Mouse (Mus musculus) erythroblast, adult 5-6 weeks (primary cell): ENCODE results near the gene Ccr1. TPM values are rescaled to one million over a fixed set of nuclear protein-coding genes. Genes with fewer than 3 reads are reported as not detected.
A peak's percentile ranks its signal among the peaks of the same experiment; 100 is the strongest.

ENCODE experiments used
- ATAC-seq: replicated peaks from 2 replicates; pipeline ENCODE4 v1.8.0; 2016; ENCODE audit warnings: moderate number of reproducible peaks, mild to moderate bottlenecking, moderate TSS enrichment, inconsistent platforms; ENCODE audit not compliant: poor library complexity, low FRiP score, severe bottlenecking
- total RNA-seq, 2 experiments: library from RNA; stranded (forward) in 1 of 2; stranded (reverse) in 1 of 2; fragments of 150-400 nt in 1 of 2; fragments of 200-764, 138-1000 nt in 1 of 2; gene quantifications; 2 replicates each; pipeline versions ENCODE4 v1.2.3 to v1.2.4; 2015 to 2017; ENCODE audit warnings: low replicate concordance in 2 of 2

The Ccr1 gene
- total RNA-seq, 2 experiments from 2014 or later = 12.1 to 12.3 TPM

DNA sequence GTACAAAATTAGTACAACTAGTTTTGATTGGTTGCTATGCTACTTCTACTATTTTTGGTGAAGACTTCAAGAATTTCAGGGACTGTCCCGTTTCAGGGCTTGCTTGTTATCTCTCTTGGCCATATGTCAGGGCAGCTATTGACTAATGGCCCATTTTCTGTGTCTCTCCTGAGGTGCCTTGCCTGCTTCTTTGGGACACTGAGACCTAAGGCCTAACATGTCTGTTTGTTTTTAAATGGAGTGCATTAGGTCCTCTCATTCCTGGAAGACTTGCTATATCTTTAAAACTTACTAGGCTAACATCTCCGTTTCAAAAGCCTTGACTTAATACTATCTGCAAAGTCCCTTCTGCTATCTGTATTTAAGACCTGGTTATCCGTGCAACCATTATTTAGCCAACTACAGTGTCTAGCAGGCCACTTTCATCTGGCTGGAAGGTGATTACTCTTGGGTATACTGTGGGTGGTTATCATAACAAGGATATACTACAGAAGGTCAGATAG lies 10.5 kb downstream of the Ccr1 start:
- peak; percentile 98 for ATAC-seq

DNA sequence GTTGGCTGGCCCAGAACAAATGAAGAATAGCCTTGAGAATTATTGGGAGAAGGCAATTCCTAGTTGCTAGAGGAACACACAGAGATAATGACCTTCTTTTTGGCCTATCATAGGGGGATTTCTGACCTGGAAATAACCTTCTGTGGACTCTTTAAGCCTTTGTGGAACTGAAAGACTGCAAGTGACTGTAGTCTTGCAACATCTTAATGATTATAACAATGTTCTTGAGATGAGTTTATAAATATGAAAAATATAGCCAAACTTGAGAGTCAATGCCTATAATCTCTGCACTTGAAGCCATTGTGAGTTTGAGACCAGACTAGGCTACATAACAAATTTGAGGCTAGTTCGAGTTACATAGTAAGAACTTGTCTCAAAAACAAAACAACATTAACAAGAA lies 11.6 kb downstream of the Ccr1 start:
- no peak for ATAC-seq

DNA sequence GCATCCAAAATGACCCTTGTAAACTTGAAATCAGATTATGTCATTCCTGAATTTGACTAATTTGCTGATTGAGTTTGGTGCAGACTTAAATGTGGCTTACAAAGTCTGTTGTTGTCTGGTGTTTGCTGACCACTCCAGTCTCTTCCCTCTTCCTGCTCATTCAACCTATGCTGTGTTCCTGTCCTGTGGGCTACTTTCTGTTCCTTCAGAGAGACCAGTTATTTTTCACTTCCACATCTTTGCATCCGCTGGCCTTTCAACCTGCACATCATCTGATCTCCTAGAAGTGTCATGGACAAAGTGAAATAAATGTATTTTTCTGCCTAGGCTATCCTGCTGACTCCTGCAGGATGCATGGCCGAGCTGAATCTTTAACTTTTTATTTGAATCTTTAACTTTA lies 14.9 kb downstream of the Ccr1 start:
- ATAC-seq = no peak

DNA sequence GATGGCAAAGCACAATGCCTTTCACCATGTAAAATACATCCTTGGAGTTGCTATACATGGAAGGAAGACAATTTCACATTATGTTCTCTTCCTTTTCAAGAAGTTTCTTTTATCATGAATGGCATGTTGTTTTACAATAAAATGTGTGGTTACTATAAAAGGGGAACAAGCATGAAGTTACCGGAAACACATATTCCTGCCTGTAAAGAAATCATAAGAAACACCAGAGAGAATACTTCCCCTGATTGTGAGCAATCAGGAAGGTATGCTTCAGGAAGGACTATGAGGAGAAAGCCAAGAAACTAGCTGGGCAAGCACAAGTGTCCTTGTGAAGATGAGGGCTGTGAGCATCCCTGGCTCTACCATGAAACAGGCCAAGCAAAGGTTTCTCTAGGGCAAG lies 17.3 kb downstream of the Ccr1 start:
- ATAC-seq = no peak

DNA sequence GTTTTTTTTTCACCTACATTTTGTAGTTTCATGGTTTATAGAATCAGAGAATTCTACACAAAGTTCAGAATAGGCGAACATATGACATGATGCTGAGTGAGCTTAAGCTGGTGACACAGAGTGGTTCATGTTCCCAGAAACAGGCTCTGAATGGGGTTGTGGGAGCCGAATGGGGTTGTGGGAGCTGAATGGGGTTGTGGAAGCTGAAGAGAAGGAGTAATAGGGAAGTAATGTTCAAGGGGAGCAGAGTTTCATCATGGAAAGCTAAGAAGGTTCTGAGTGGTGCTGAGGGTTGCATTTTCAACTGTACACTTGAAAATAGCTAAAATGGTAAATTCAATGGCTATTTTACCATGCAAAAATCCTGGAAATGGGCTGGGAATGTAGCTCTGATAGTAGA lies 19.1 kb downstream of the Ccr1 start:
- ATAC-seq = no peak

- ATAC-seq = no peak
Observed at GRCm38 (mm10) chr9:123947815-123948214, 20.7 kb downstream of the Ccr1 start.

- no peak for ATAC-seq
Observed at GRCm38 (mm10) chr9:123942025-123942424, 26.5 kb downstream of the Ccr1 start.

GRCm38 (mm10) chr9:123941316-123941715 lies 27.2 kb downstream of the Ccr1 start:
- ATAC-seq = no peak

DNA sequence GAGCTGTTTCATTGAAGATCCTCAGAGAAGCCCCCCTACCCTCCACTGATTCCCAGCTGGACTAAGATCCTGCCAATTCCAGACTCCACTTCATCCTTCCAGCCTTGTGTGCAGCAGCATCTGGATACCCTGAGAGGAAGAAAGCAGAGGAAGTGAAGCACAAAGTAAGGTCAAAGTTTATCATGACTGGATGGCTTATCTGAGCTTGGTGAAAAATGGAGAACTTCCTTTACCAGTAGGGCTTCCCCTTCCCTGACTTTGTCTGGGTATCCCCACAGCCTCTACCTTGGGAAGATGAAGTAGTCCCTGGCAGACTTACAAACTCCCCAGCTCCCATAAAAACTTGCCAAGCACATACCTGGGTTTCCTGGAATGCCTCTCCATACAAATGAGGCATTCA lies 27.9 kb downstream of the Ccr1 start:
- ATAC-seq = no peak

DNA sequence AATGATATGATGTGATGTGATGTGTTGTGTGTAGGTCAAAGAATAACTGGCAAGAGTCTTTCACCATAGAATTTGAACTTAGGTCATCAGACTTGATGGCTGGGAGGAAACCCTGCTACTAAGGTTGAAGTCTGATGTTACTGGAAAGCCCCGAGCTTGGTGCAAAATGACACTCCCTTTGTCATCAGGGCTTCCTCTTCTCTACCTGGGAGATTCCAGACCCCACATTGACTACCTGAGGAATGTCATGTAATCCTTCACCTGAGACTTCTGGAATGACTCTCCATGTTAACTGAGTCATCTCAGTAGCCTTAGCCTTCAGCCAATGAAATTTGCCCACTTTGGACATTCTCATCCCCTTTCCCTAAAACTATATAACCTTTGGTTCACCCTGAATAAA lies 28.3 kb downstream of the Ccr1 start:
- no peak for ATAC-seq

DNA sequence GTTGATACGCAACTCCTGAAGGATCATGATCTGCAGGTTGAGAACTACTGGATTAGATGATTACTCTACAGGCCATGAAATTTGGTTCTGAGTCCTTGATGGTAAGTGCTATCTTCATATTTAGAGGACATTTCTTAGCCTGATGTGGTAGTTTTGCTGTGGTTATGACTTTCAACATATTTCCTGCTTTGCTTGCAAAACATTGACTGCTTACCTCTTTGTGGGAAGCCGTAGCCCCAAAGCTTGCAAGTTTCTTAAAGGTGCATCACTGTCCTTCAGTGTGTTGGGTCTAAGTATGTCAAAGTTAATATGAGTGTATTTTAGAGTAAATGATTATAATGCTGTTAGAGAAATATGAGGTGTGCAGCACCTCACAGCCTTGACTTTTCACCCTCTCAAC lies 30.5 kb downstream of the Ccr1 start:
- no peak for ATAC-seq

GRCm38 (mm10) chr9:123936604-123937280 lies 31.8 kb downstream of the Ccr1 start:
- no peak for ATAC-seq

- no peak for ATAC-seq
Observed at GRCm38 (mm10) chr9:123935776-123936175, 32.7 kb downstream of the Ccr1 start.

DNA sequence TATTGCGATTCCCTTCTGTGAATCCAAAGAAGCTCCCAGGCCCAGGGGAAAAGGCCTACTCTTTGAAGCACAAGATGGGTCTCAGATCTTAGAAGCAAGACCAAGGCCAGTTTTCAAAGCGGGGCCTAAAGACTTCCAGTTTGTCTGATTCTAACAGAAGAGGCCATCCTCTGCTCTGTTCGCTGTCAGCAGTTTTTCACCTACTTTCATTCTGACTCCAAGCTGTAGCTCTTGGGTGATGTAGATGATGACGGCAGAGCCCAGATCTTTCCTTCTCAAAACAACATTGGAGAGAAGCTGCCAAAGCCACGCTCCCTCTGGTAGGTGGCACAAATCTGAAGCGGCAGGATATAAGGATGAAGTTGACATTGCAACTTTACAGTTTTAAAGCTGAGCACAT lies 33.1 kb downstream of the Ccr1 start:
- no peak for ATAC-seq

DNA sequence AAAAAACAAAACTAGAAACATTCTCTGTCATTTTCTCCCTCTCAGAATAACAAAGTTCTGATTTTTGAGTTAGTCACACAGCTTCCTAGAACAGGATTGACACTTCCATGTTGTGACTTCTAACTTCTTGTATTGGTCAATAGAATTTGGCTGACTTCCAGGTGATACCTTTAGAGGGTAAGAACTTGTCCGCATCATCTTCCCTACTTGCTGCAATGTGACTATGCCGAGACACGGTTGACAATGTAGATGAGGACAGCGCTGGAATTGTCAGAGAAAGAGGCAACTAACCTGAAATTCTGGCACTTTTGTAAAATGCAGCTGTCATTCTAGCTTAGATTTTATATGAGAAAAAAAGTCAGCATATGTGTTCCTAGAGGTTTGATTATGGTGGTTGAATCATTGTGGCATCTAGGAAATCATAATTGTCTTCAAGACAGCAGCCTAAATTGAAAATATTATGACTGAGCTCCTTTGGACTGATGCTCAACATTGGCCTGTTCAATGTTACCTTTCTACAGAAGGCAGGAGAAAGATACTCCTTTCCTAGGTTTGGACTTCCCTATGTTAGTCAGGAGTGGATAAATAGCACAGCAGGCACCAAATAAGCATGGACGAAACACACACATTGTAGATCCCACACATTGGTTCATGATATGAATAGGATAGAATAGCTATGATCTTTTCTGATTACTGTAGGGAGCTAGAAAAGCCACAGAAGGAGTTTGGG lies 34.6 kb downstream of the Ccr1 start:
- ATAC-seq = no peak

GRCm38 (mm10) chr9:123932911-123933675 lies 35.4 kb downstream of the Ccr1 start:
- ATAC-seq = no peak

DNA sequence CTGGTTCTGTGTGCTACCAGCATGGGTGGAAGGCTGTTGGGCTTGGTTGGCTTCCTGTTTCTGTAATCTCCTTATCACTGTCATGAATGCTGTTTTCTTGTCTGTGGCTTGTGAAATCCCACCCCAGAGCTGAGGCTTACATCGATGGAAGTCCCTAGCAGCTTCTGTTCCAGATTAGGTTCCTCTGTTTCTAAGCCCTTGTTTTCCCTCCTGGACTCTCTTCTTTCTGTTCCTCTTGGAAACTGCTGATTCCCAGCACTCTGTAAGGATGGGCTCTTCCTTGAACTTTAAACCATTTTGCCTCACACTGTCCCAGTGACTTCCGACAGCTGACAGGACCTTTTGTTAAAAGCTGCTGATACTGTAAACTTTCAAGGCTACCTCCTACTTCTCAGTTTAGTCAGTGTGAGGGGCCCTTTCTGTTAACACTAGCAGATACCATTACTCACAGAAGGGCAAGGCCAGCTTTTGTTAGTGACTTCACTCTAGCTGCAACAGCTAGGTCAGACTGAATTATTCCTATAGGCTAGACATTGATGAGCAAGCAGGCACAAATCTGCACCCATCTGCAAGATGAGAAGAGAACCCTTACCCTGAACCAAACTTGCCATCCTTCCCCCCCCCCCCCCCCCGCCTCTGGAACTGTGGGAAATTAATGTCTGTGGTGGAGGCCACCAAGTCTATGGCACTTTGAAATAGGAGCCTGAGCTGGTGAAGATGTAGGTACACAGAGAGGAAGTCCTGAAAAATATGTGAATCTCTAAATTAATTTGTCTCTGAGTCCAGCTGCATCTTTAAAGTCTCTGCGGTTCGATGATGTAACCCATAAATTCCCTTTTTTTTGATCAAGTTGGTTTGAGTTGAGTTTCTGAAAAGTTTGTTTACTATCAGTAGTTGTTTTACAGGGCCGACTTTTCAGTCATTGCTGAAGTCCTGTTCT lies 36.5 kb downstream of the Ccr1 start:
- no peak for ATAC-seq

GRCm38 (mm10) chr9:123930926-123931325 lies 37.6 kb downstream of the Ccr1 start:
- ATAC-seq = no peak

- no peak for ATAC-seq
Observed at GRCm38 (mm10) chr9:123930476-123930875, 38.0 kb downstream of the Ccr1 start.

- no peak for ATAC-seq
Observed at GRCm38 (mm10) chr9:123929936-123930335, 38.6 kb downstream of the Ccr1 start.
